Comparison of ENCODE assay signal across 10 mouse cellular contexts in the genomic region with DNA sequence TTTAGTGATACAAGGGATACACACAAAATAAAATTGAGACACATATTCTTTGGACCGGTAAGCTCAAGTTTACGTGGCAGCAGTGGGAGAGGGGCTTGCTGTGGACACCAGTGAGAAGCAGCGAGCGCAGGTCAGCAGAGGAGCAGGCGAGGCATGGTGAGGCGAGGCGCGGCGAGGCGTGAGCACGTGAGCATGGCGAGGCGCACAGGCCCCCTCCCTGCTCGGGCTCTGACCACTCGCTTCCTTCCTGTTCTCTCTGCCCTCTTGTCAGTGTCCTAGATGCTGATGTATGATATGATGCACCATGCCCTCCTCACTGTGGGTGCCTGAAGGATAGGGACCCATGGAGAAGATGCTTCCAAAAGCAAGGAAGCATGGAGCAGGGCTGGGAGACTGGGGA. TPM values are rescaled to one million over a fixed set of nuclear protein-coding genes. Genes with fewer than 3 reads are reported as not detected.
DNase-seq lines count a peak whose midpoint lies in the region; ATAC-seq and TF ChIP-seq lines count a peak whose summit lies in the region.
"Had no signal": no experiment of that assay in that cellular context is flagged by ENCODE, and none has a peak within 500 bp of the region (broad histone marks: within the 10 kb centered on the region; RNA-seq: fewer than 3 reads in every experiment).

No protein-coding gene starts in this region.

- peak; percentile 29 for DNase-seq in adrenal gland, adult 2 months
- DNase-seq in adrenal gland, postnatal 10 days: no peak
- peak; percentile 21 for DNase-seq in lung, postnatal 36 days
- no peak for DNase-seq in lung, postnatal 10 days
- DNase-seq in midbrain, postnatal 0 days (ENCODE audit: low spot score): no peak

- TF ChIP-seq POLR2A in small intestine, adult 2 months (IDR thresholded peaks at IDR 0.05; ENCODE audit: low read depth, low read length): no peak

- H3K27ac ChIP-seq in kidney, embryonic 15.5 days: peak overlapping the region; percentile 69
- no peak overlapping the region for H3K27ac ChIP-seq in small intestine, adult 2 months (ENCODE audit: insufficient read depth, low read depth, low read length)
- H3K27ac ChIP-seq in forebrain, embryonic 16.5 days (ENCODE audit: low read length): no peak overlapping the region
- H3K27ac ChIP-seq in midbrain, postnatal 0 days (ENCODE audit: low read depth, low read length): no peak overlapping the region
- H3K27ac ChIP-seq: embryonic facial prominence, embryonic 12.5 days had no signal

- 87% methylated on average over 15 of the region's 15 CpGs for WGBS in kidney, embryonic 15.5 days
- WGBS in small intestine, adult 2 months: 84% methylated on average over 15 of the region's 15 CpGs
- 97% methylated on average over 15 of the region's 15 CpGs for WGBS in forebrain, embryonic 16.5 days
- 98% methylated on average over 15 of the region's 15 CpGs for WGBS in midbrain, postnatal 0 days

- no peaks in the 10 kb centered on the region for H3K27me3 ChIP-seq in kidney, embryonic 15.5 days
- H3K27me3 ChIP-seq in small intestine, adult 2 months (ENCODE audit: control insufficient read depth, insufficient read depth, low read length): no peaks in the 10 kb centered on the region
- H3K27me3 ChIP-seq in forebrain, embryonic 16.5 days (replicated peaks; ENCODE audit: control insufficient read depth, insufficient read depth, low read length): no peaks in the 10 kb centered on the region
- no peaks in the 10 kb centered on the region for H3K27me3 ChIP-seq in midbrain, postnatal 0 days (ENCODE audit: insufficient read depth, low read length)
- H3K27me3 ChIP-seq: embryonic facial prominence, embryonic 12.5 days; heart, embryonic 15.5 days had no signal

- peaks cover 9% of the 10 kb centered on the region for H3K36me3 ChIP-seq in kidney, embryonic 15.5 days
- H3K36me3 ChIP-seq in small intestine, adult 2 months (ENCODE audit: control insufficient read depth, insufficient read depth, low read length): no peaks in the 10 kb centered on the region
- no peaks in the 10 kb centered on the region for H3K36me3 ChIP-seq in forebrain, embryonic 16.5 days (ENCODE audit: control insufficient read depth, insufficient read depth)
- H3K36me3 ChIP-seq in midbrain, postnatal 0 days (ENCODE audit: insufficient read depth, low read length): no peaks in the 10 kb centered on the region
- H3K36me3 ChIP-seq: heart, embryonic 15.5 days had no signal

- peaks cover 24% of the 10 kb centered on the region for H3K4me1 ChIP-seq in kidney, embryonic 15.5 days
- H3K4me1 ChIP-seq in small intestine, adult 2 months (ENCODE audit: control insufficient read depth, insufficient read depth, insufficient read length, low read length): peaks cover 2% of the 10 kb centered on the region; the same call in 1 of the 2 replicates
- H3K4me1 ChIP-seq in forebrain, embryonic 16.5 days (replicated peaks; ENCODE audit: control insufficient read depth, insufficient read depth, low read length): no peaks in the 10 kb centered on the region
- no peaks in the 10 kb centered on the region for H3K4me1 ChIP-seq in midbrain, postnatal 0 days (ENCODE audit: insufficient read depth, low read length)

- no peaks in the 10 kb centered on the region for H3K9me3 ChIP-seq in kidney, embryonic 15.5 days (replicated peaks)
- no peaks in the 10 kb centered on the region for H3K9me3 ChIP-seq in forebrain, embryonic 16.5 days (ENCODE audit: control insufficient read depth, low read length)
- no peaks in the 10 kb centered on the region for H3K9me3 ChIP-seq in midbrain, postnatal 0 days (ENCODE audit: low read length)
- H3K9me3 ChIP-seq: embryonic facial prominence, embryonic 12.5 days; heart, embryonic 15.5 days had no signal

- no peak overlapping the region for H3K4me3 ChIP-seq in kidney, embryonic 15.5 days (replicated peaks)
- peak overlapping the region; percentile 17; the same call in 1 of the 2 replicates for H3K4me3 ChIP-seq in small intestine, adult 2 months (ENCODE audit: low read depth, low read length)
- no peak overlapping the region for H3K4me3 ChIP-seq in forebrain, embryonic 16.5 days (replicated peaks; ENCODE audit: low read length)
- H3K4me3 ChIP-seq in midbrain, postnatal 0 days (ENCODE audit: low read depth, low read length): no peak overlapping the region
- H3K4me3 ChIP-seq: embryonic facial prominence, embryonic 12.5 days; heart, embryonic 15.5 days had no signal

- H3K4me2 ChIP-seq in kidney, embryonic 15.5 days: no peak overlapping the region
- H3K4me2 ChIP-seq in forebrain, embryonic 16.5 days (ENCODE audit: low read length): no peak overlapping the region
- H3K4me2 ChIP-seq in midbrain, postnatal 0 days (ENCODE audit: low read depth, low read length, poor library complexity, severe bottlenecking): no peak overlapping the region
- H3K4me2 ChIP-seq: embryonic facial prominence, embryonic 12.5 days had no signal

- no peak overlapping the region for H3K9ac ChIP-seq in kidney, embryonic 15.5 days
- H3K9ac ChIP-seq in forebrain, embryonic 16.5 days (replicated peaks; ENCODE audit: low read depth, low read length): no peak overlapping the region
- H3K9ac ChIP-seq in midbrain, postnatal 0 days (replicated peaks; ENCODE audit: low read length, poor library complexity, severe bottlenecking): no peak overlapping the region
- H3K9ac ChIP-seq: embryonic facial prominence, embryonic 12.5 days; heart, embryonic 15.5 days had no signal

- no peak for TF ChIP-seq CTCF in small intestine, adult 2 months (IDR thresholded peaks at IDR 0.05; ENCODE audit: extremely low read depth, insufficient read length, insufficient replicate concordance, low read depth, low read length)
- no peak for TF ChIP-seq CTCF in midbrain, postnatal 0 days (IDR thresholded peaks at IDR 0.05)

- no peak for ATAC-seq in kidney, embryonic 15.5 days (replicated peaks; ENCODE audit: low FRiP score)
- no peak for ATAC-seq in forebrain, embryonic 16.5 days
- no peak for ATAC-seq in midbrain, postnatal 0 days (ENCODE audit: low FRiP score)

RNA-seq across cellular contexts. Expression of a gene that starts 43.6 kb away (rescaled TPM):
- 1 to 10 TPM; 7.3 to 9.0 TPM for total RNA-seq in adrenal gland, adult 2 months (2021)
- 2.8 and 3.5 TPM in 2 replicates for polyA plus RNA-seq in adrenal gland, adult 2 months (2012; rRNA removed)
- total RNA-seq in adrenal gland, postnatal 10 days (2021): 10 to 100 TPM; 15.8 to 21.8 TPM
- polyA plus RNA-seq in kidney, embryonic 15.5 days (2015; fragmentation: Nextera tagmentation; extraction: Ambion mirVana): 97.9 and 103 TPM in 2 replicates
- 4.3 and 8.0 TPM in 2 replicates for polyA plus RNA-seq in small intestine, adult 2 months (2012; rRNA removed)
- polyA plus RNA-seq in forebrain, embryonic 16.5 days (2015; fragmentation: Nextera tagmentation; extraction: Ambion mirVana): 22.7 and 23.2 TPM in 2 replicates
- total RNA-seq in midbrain, postnatal 0 days (2014; rRNA removed): 7.7 and 8.7 TPM in 2 replicates
- 4.4 and 5.5 TPM in 2 replicates for polyA plus RNA-seq in midbrain, postnatal 0 days (2015; fragmentation: Nextera tagmentation; extraction: Ambion mirVana)

Comparison
In these comparisons a context has a peak if more than half of its experiments do, and no peak if none do; other contexts are left out.
1. DNase-seq: peak in adrenal gland, adult 2 months (single experiment) and lung, postnatal 36 days (single experiment); none in adrenal gland, postnatal 10 days (single experiment), lung, postnatal 10 days (single experiment) and midbrain, postnatal 0 days (single experiment).